Mouse (Mus musculus) intestine, embryonic 16.5 days (tissue): ENCODE measurements around the gene Cerk. TPM values are rescaled to one million over a fixed set of nuclear protein-coding genes. Genes with fewer than 3 reads are reported as not detected.
"Not testable (repeated sequence)": the region's sequence is repeated elsewhere in the genome, so short reads cannot be mapped to it uniquely, and the experiment has no call there.

ENCODE experiments used
- ATAC-seq: fragments of 200-750 bp; cut with Nextera tagmentation; 2 replicates; pipeline ENCODE4 v1.8.0; 2017; ENCODE audit warnings: moderate TSS enrichment, moderate library complexity
- H3K27ac ChIP-seq: fragments of 300-500 bp; sonication (generic); 2 replicates; pipeline ENCODE4 v1.5.1; 2014; ENCODE audit warnings: mild to moderate bottlenecking, low read length
- H3K27me3 ChIP-seq: fragments of 300-500 bp; sonication (generic); replicated peaks from 2 replicates; pipeline ENCODE4 v1.6.1; 2014; ENCODE audit warnings: low read length, control low read depth, mixed read lengths; ENCODE audit not compliant: control insufficient read depth, insufficient read depth
- H3K36me3 ChIP-seq: fragments of 300-500 bp; sonication (generic); 2 replicates; pipeline ENCODE4 v1.6.1; 2014; ENCODE audit warnings: low read length, control low read depth; ENCODE audit not compliant: control insufficient read depth, insufficient read depth
- H3K4me1 ChIP-seq: fragments of 300-500 bp; sonication (generic); 2 replicates; pipeline ENCODE4 v1.6.1; 2014; ENCODE audit warnings: low read length, control low read depth, mixed read lengths; ENCODE audit not compliant: control insufficient read depth, insufficient read depth
- H3K4me2 ChIP-seq: fragments of 300-500 bp; sonication (generic); 2 replicates; pipeline ENCODE4 v1.6.1; 2014; ENCODE audit warnings: low read depth, low read length, control low read depth
- H3K4me3 ChIP-seq: fragments of 300-500 bp; sonication (generic); 2 replicates; pipeline ENCODE4 v1.5.1; 2014; ENCODE audit warnings: mild to moderate bottlenecking, low read length
- H3K9ac ChIP-seq: fragments of 300-500 bp; sonication (generic); 2 replicates; pipeline ENCODE4 v1.6.1; 2014; ENCODE audit warnings: low read depth, low read length
- H3K9me3 ChIP-seq: fragments of 300-500 bp; sonication (generic); 2 replicates; pipeline ENCODE4 v1.6.1; 2016; ENCODE audit warnings: low read length, control low read depth; ENCODE audit not compliant: control insufficient read depth
- WGBS: fragments of 180-500 bp; shearing (Covaris S2); extraction: QIAGEN DNeasy Blood & Tissue Kit; methylation state at CpG from one replicate; pipeline ENCODE4 v1.1.7; 2014; 5-methylcytosine and 5-hydroxymethylcytosine counted together
- polyA plus RNA-seq: library from polyadenylated mRNA; unstranded; fragments of >200 nt; fragmentation: Nextera tagmentation; extraction: Ambion mirVana; gene quantifications from 2 replicates; pipeline ENCODE4 v1.2.1, GENCODE M21; 2015

The Cerk gene
- polyA plus RNA-seq, 1 experiment from 2014 or later, result 7.9 TPM

- no peaks in the 10 kb centered on the region for H3K27me3 ChIP-seq
- WGBS, result 61% methylated on average over 3 of the region's 3 CpGs
- no peak for ATAC-seq
These were observed 745 bp upstream of the Cerk start for GRCm38 (mm10) chr15:86186686-86187085.

DNA sequence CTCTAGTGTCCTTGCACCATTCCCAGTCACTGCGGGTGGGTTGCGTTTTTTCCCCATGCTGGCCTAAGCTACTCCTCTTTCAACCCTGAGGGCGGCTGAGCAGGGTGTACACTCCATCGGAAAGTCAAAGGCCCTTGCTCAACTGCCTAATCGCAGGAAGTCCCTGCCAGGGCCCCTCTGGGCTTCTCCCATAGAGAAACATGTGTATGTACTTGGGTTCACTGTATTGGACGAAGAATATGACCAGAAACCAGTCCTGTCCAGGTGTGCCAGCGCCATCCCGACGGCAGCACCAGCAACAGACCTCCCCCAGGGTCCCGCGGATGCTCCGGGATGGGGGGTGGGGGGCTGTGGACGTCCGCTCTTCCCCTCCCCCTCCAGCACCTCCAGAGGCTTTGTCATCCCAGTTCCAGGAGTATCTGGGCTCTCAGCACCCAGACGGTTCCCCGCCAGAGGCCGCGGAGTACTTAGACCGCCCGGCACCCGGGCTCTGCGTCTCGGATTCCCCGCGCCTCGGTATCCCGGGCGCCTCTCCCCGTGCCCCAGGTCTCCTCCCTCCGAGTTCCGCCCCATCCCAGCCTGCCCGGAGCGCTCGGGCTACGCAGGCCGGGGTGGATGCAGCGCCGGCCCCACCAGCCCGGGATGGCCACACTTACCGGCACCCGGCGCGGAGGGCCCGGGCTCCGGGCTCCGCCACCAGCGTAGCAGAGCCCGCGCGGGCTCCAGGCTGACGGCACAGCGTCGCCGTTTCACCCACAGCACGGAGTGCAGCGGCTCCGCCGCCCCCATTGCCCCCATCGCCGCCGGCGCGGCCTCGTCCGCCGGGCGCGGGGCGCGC is 871 bp downstream of the Cerk start:
- H3K4me3 ChIP-seq, result peak overlapping the region; percentile 87
- H3K36me3 ChIP-seq, result no peaks in the 10 kb centered on the region
- peak overlapping the region; percentile 80 for H3K27ac ChIP-seq
- H3K4me1 ChIP-seq, result peaks cover 38% of the 10 kb centered on the region
- no peaks in the 10 kb centered on the region for H3K27me3 ChIP-seq
- under 1% methylated on average over 63 of the region's 70 CpGs for WGBS
- H3K9me3 ChIP-seq, result no peaks in the 10 kb centered on the region
- peak overlapping the region; percentile 89 for H3K9ac ChIP-seq
- ATAC-seq, result peak; percentile 55
- peak overlapping the region; percentile 90 for H3K4me2 ChIP-seq

More at GRCm38 (mm10) chr15:86186686-86187085, 745 bp upstream of the Cerk start:
- Histone ChIP-seq H3K9ac (no peak overlapping the region), H3K27ac (no peak overlapping the region), H3K4me3 (no peak overlapping the region), H3K36me3 (no peaks in the 10 kb centered on the region), H3K4me1 (peaks cover 37% of the 10 kb centered on the region), H3K9me3 (no peaks in the 10 kb centered on the region), H3K4me2 (no peak overlapping the region)

DNA sequence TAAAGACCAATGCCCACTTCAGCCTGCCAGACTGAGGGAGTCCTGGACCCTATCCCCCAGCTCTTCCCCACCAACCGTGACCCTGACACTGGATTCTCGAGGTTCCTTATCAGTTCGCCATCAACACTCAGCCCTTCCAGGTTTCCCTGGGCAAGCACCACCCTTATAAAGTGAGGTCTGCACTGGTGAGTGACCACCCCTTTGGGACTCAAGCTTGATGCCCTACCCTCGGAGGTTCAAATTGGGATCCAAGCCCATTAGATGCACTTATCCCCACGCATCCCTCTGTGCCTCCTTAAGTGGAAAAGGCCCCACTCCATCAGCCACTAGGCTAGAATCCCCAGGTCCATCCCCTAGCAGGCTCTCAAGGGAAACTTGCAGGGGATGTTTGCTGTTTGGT is 1.9 kb downstream of the Cerk start:
- peak overlapping the region; percentile 87 for H3K4me3 ChIP-seq
- peaks cover 34% of the 10 kb centered on the region for H3K4me1 ChIP-seq
- no peak overlapping the region for H3K9ac ChIP-seq
- no peaks in the 10 kb centered on the region for H3K9me3 ChIP-seq
- no peak overlapping the region for H3K27ac ChIP-seq
- no peaks in the 10 kb centered on the region for H3K27me3 ChIP-seq
- H3K36me3 ChIP-seq, result no peaks in the 10 kb centered on the region
- ATAC-seq, result no peak
- WGBS, result 64% methylated on average over 5 of the region's 5 CpGs
- H3K4me2 ChIP-seq, result peak overlapping the region; percentile 90; the same call in 1 of the 2 replicates

DNA sequence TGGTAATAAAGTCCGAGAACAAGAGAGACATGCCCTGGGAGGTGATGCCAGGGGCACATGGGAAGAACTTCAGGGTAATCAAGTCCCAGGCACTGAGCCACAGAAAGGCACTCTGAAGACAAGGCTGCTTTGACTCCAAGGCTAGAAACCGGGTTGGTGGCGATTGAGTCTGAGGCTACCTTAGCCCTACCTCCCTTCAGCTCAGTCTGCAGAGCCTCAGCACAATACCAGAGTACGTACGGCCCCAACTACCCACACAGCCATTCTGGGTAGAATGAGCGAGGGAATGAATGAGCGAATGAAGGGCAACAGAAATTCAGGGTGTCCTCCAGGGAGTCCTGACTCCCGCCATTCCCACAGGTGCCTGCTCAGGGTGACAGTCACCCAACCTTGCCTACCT is 2.5 kb downstream of the Cerk start:
- Histone ChIP-seq H3K9ac (no peak overlapping the region), H3K4me2 (no peak overlapping the region), H3K36me3 (no peaks in the 10 kb centered on the region), H3K4me3 (no peak overlapping the region), H3K27ac (no peak overlapping the region), H3K4me1 (peaks cover 29% of the 10 kb centered on the region), H3K27me3 (no peaks in the 10 kb centered on the region), H3K9me3 (no peaks in the 10 kb centered on the region)
- no peak for ATAC-seq
- 95% methylated on average over 8 of the region's 8 CpGs for WGBS

DNA sequence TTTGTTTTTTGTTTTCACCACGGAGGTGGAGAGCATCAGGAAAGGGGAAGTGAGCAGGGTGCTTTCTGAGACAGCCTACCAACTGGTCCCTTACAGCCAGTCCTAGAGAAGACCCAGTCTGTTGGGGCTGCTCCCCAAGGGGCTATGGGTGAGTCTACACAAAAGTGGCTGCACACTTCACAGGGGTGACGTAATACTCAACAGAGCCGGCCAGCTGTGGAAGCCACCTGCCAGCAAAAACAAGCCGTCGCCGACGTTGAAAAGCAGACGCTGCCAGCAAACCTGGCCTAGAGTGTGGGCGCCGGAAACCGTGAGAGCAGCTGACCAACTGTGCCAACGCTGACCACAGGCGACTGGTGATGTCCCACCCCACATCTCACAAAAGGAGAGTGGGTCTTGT is 3.3 kb downstream of the Cerk start:
- Histone ChIP-seq H3K27ac (peak overlapping the region; percentile 49), H3K36me3 (no peaks in the 10 kb centered on the region)

DNA sequence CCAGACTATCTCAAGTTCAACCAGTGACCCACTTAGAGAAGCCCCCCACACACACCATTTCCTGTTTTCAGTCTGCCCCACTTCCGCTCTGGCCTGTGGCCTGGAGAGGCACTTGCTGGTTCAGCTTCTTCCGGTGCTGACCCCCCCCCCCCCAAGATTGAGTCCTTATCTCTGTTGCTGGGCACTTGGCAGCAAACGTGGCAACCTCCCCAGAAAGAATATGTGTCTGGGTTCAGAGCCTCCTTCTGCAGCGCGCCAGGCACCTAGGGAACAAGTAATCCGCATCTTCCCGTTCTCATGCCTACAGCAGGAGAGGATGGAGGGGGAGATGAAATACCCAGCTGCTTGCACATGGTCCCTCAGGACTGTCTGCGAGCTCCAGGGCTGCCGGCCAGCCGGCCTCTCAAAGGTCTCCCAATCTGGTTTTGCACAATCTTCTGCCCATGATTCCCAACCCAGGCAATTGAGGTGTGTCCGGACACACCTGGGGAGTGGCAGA is 4.0 kb downstream of the Cerk start:
- Histone ChIP-seq H3K9ac (no peak overlapping the region; the same call in 1 of the 2 replicates), H3K36me3 (no peaks in the 10 kb centered on the region), H3K4me3 (no peak overlapping the region), H3K4me2 (peak overlapping the region; percentile 11), H3K9me3 (no peaks in the 10 kb centered on the region), H3K27me3 (no peaks in the 10 kb centered on the region), H3K4me1 (peaks cover 27% of the 10 kb centered on the region), H3K27ac (peak overlapping the region; percentile 49)
- ATAC-seq, result peak; percentile 34; the same call in 1 of the 2 replicates
- WGBS, result 34% methylated on average over 11 of the region's 11 CpGs

More for the DNA sequence above, 3.3 kb downstream of the Cerk start:
- H3K9me3 ChIP-seq, result no peaks in the 10 kb centered on the region
- 54% methylated on average over 13 of the region's 13 CpGs for WGBS
- no peak for ATAC-seq
- H3K27me3 ChIP-seq, result no peaks in the 10 kb centered on the region
- H3K4me3 ChIP-seq, result no peak overlapping the region
- peaks cover 27% of the 10 kb centered on the region for H3K4me1 ChIP-seq
- peak overlapping the region; percentile 11 for H3K4me2 ChIP-seq
- H3K9ac ChIP-seq, result no peak overlapping the region

- peaks cover 27% of the 10 kb centered on the region for H3K4me1 ChIP-seq
- not testable (repeated sequence) for H3K4me2 ChIP-seq, H3K4me3 ChIP-seq, H3K9me3 ChIP-seq, ATAC-seq, H3K27me3 ChIP-seq, H3K27ac ChIP-seq, H3K36me3 ChIP-seq, H3K9ac ChIP-seq
- WGBS, result 89% methylated on average over 3 of the region's 3 CpGs
These were observed 4.6 kb downstream of the Cerk start for GRCm38 (mm10) chr15:86181321-86181720.

GRCm38 (mm10) chr15:86180427-86180826 is 5.5 kb downstream of the Cerk start:
- no peak overlapping the region for H3K27ac ChIP-seq
- peaks cover 23% of the 10 kb centered on the region for H3K4me1 ChIP-seq
- H3K4me2 ChIP-seq, result no peak overlapping the region
- no peak for ATAC-seq
- H3K4me3 ChIP-seq, result no peak overlapping the region
- no peaks in the 10 kb centered on the region for H3K9me3 ChIP-seq
- no peaks in the 10 kb centered on the region for H3K27me3 ChIP-seq
- WGBS, result 66% methylated on average over 4 of the region's 4 CpGs
- no peak overlapping the region for H3K9ac ChIP-seq
- H3K36me3 ChIP-seq, result no peaks in the 10 kb centered on the region

DNA sequence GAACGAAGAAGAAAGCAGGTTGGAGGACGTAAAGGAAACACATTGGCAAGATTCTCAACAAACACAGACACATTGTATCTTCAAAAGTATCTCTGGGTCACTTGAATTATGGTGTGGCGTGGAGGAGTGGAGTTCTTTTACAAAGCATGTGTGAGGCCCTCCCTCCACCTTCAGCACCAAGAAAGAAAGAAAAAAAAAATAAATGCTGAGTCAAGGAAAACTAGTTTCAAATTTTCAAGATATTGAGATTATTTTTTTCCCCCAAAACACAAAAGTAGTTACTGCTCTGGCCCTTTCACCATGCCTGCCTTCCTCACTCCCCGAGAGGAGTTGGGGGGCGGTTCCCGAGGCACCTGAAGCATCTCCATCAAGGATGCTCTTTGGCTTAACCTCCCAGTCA is 7.3 kb downstream of the Cerk start:
- Histone ChIP-seq H3K9ac (no peak overlapping the region), H3K27ac (no peak overlapping the region), H3K36me3 (no peaks in the 10 kb centered on the region), H3K27me3 (no peaks in the 10 kb centered on the region), H3K9me3 (no peaks in the 10 kb centered on the region), H3K4me3 (no peak overlapping the region), H3K4me1 (peaks cover 14% of the 10 kb centered on the region), H3K4me2 (no peak overlapping the region)
- 92% methylated on average over 6 of the region's 6 CpGs for WGBS
- ATAC-seq, result no peak
